Mouse (Mus musculus): ENCODE data around the gene Clec12b. TPM values are rescaled to one million over a fixed set of nuclear protein-coding genes. Genes with fewer than 3 reads are reported as not detected.

Clec12b gene
- total and polyA plus RNA-seq, 3 experiments, result not detected

DNA sequence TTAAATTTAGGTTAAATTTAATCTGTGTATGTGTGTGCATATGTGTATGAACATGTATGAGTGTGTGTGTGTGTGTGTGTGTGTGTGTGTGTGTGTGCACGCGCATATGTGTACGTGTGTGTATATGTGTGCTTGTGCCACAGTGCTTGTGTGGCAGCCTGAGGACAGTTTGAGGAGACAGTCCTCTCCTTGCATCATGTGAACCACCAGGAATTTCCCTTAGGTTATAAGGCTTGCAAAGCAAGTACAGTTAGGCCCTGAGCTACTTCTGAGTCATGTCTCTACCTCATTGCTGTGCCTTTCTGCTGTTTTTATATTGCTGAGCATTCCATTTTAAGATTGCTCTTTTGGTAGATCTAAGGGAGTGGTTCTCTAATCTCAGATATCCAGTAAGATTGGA, 34.6 kb downstream of the Clec12b start:
- in situ Hi-C loops (cut with MboI; ENCODE audit: low pct_ligation_motif_present, low pct_unique_long_range_greater_than_20kb, low sequenced_read_pairs), result loop anchor here (25.0 kb wide), 1 partner anchor 514 kb away; the partner anchor contains the start of genes Gm44511 and Klrb1b

GRCm38 (mm10) chr6:129349524-129350352, 35.9 kb downstream of the Clec12b start:
- Histone ChIP-seq H3K4me2 (ENCODE audit: insufficient read depth, low read depth, poor library complexity, severe bottlenecking) (peak overlapping the region; percentile 56; the same call in 1 of the 2 replicates), H3K27me3 (replicated peaks) (no peaks in the 10 kb centered on the region), H3K9ac (ENCODE audit: insufficient read depth, low read depth) (no peak overlapping the region), H3K4me3 (replicated peaks in 1 of 3; ENCODE audit: low read depth in 2 of 3, low read length in 2 of 3, poor library complexity in 1 of 3) (no peak overlapping the region), H3K4me1 (ENCODE audit: control insufficient read depth in 1 of 2, insufficient read depth in 2 of 2) (peaks cover 4 to 26% of the 10 kb centered on the region in 2 experiments), H3K79me2 (replicated peaks; ENCODE audit: control insufficient read depth, extremely low read depth, insufficient read depth, poor library complexity, severe bottlenecking) (no peaks in the 10 kb centered on the region), H3K36me3 (replicated peaks in 1 of 2; ENCODE audit: control insufficient read depth in 1 of 2, insufficient read depth in 1 of 2, low read length in 1 of 2) (peaks cover 0 to 5% of the 10 kb centered on the region in 2 experiments), H3K9me3 (replicated peaks; ENCODE audit: low read length) (peaks cover 9% of the 10 kb centered on the region), H3K27ac (ENCODE audit: insufficient read depth, low read depth) (peak overlapping the region; percentile 67)
- peak; percentile 86 for DNase-seq (ENCODE audit: extremely low read depth)
- in situ Hi-C loops (cut with MboI; ENCODE audit: low pct_ligation_motif_present, low pct_unique_long_range_greater_than_20kb, low sequenced_read_pairs) (loop anchor here (25.0 kb wide), 1 partner anchor 512 kb away; the partner anchor contains the start of genes Gm44511 and Klrb1b), dilution Hi-C loops (cut with MboI; ENCODE audit: extremely low pct_ligation_motif_present, extremely low pct_unique_long_range_greater_than_20kb, low sequenced_read_pairs) (no loop called here)
- TF ChIP-seq RCOR1 (conservative IDR thresholded peaks at IDR 0.05; ENCODE audit: low read depth, low read length), result 0 out of 2 replicates have a peak, but pooled peaks have one; percentile 69
- peak; percentile 74 for TF ChIP-seq TCF12 (IDR thresholded peaks at IDR 0.05; ENCODE audit: low read depth, low read length)
- TF ChIP-seq MEF2A (IDR thresholded peaks at IDR 0.05; ENCODE audit: borderline replicate concordance, low read depth, low read length), result peak; percentile 58; the same call in 1 of the 2 replicates
- peak; percentile 47; the same call in 1 of the 2 replicates for TF ChIP-seq JUND (conservative IDR thresholded peaks at IDR 0.05; ENCODE audit: low read depth, low read length)
- no peak for TF ChIP-seq ZC3H11A (IDR thresholded peaks at IDR 0.05; ENCODE audit: low read depth, low read length)
- TF ChIP-seq MAFK (IDR thresholded peaks at IDR 0.05; ENCODE audit: insufficient replicate concordance, low read length), result 0 out of 2 replicates have a peak, but pooled peaks have one; percentile 43
- TF ChIP-seq MAX (IDR thresholded peaks at IDR 0.05; ENCODE audit: low read length), result 0 out of 2 replicates have a peak, but pooled peaks have one; percentile 8
- no peak for TF ChIP-seq ZNF384 (IDR thresholded peaks at IDR 0.05; ENCODE audit: low read depth, low read length)
- peak; percentile 92 for TF ChIP-seq EP300 (IDR thresholded peaks at IDR 0.05; ENCODE audit: low read length)
- 0 out of 2 replicates have a peak, but pooled peaks have one; percentile 18 for TF ChIP-seq E2F4 (IDR thresholded peaks at IDR 0.05; ENCODE audit: insufficient replicate concordance, low read depth, low read length)
- peak; percentile 87 for TF ChIP-seq IRF4 (IDR thresholded peaks at IDR 0.05; ENCODE audit: low read depth, low read length)
- TF ChIP-seq KAT2A (IDR thresholded peaks at IDR 0.05; ENCODE audit: insufficient replicate concordance, low read length), result 0 out of 2 replicates have a peak, but pooled peaks have one; percentile 44
- peak; percentile 30; the same call in 1 of the 2 replicates for TF ChIP-seq SIN3A (IDR thresholded peaks at IDR 0.05; ENCODE audit: low read length)
- TF ChIP-seq ZMIZ1 (IDR thresholded peaks at IDR 0.05; ENCODE audit: low read depth, low read length), result no peak
- peak; percentile 49 for TF ChIP-seq ETS1 (conservative IDR thresholded peaks at IDR 0.05; ENCODE audit: low read depth, low read length)
- TF ChIP-seq CHD2 (IDR thresholded peaks at IDR 0.05; ENCODE audit: low read length), result peak; percentile 87
- TF ChIP-seq UBTF (IDR thresholded peaks at IDR 0.05; ENCODE audit: low read depth, low read length), result no peak
- no peak; the same call in 1 of the 2 replicates for TF ChIP-seq RAD21 (IDR thresholded peaks at IDR 0.05; ENCODE audit: low read depth, low read length)
- 0 out of 2 replicates have a peak, but pooled peaks have one; percentile 4 for TF ChIP-seq SMC3 (IDR thresholded peaks at IDR 0.05; ENCODE audit: low read depth, low read length)

More for the DNA sequence above, 34.6 kb downstream of the Clec12b start:
- H3K9ac ChIP-seq (ENCODE audit: insufficient read depth, low read depth), result peak overlapping the region; percentile 32
- no peak for TF ChIP-seq ZKSCAN1 (IDR thresholded peaks at IDR 0.05; ENCODE audit: borderline replicate concordance, low read depth, low read length)
- TF ChIP-seq SIN3A (IDR thresholded peaks at IDR 0.05; ENCODE audit: low read length), result no peak
- no peak for TF ChIP-seq MAFK (IDR thresholded peaks at IDR 0.05; ENCODE audit: insufficient replicate concordance, low read length)
- TF ChIP-seq MEF2A (IDR thresholded peaks at IDR 0.05; ENCODE audit: borderline replicate concordance, low read depth, low read length), result peak; percentile 37; the same call in 1 of the 2 replicates
- 0 out of 2 replicates have a peak, but pooled peaks have one; percentile 58 for TF ChIP-seq TBP (conservative IDR thresholded peaks at IDR 0.05; ENCODE audit: low read depth, low read length)
- no peak for TF ChIP-seq MXI1 (IDR thresholded peaks at IDR 0.05; ENCODE audit: low read depth, low read length)
- TF ChIP-seq RCOR1 (conservative IDR thresholded peaks at IDR 0.05; ENCODE audit: low read depth, low read length), result no peak
- TF ChIP-seq KAT2A (IDR thresholded peaks at IDR 0.05; ENCODE audit: insufficient replicate concordance, low read length), result no peak
- no peak for TF ChIP-seq ELF1 (IDR thresholded peaks at IDR 0.05; ENCODE audit: low read depth, low read length)
- peak; percentile 66 for TF ChIP-seq BHLHE40 (IDR thresholded peaks at IDR 0.05; ENCODE audit: low read depth, low read length)
- TF ChIP-seq CHD1 (IDR thresholded peaks at IDR 0.05; ENCODE audit: low read depth, low read length), result no peak
- H3K4me2 ChIP-seq (ENCODE audit: insufficient read depth, low read depth, poor library complexity, severe bottlenecking), result peak overlapping the region; percentile 69
- H3K4me1 ChIP-seq (ENCODE audit: control insufficient read depth in 1 of 2, insufficient read depth in 2 of 2), result peaks cover 4 to 31% of the 10 kb centered on the region in 2 experiments
- no peaks in the 10 kb centered on the region for H3K27me3 ChIP-seq (replicated peaks)
- H3K27ac ChIP-seq (ENCODE audit: insufficient read depth, low read depth), result peak overlapping the region; percentile 94
- H3K79me2 ChIP-seq (replicated peaks; ENCODE audit: control insufficient read depth, extremely low read depth, insufficient read depth, poor library complexity, severe bottlenecking), result no peaks in the 10 kb centered on the region
- dilution Hi-C loops (cut with MboI; ENCODE audit: extremely low pct_ligation_motif_present, extremely low pct_unique_long_range_greater_than_20kb, low sequenced_read_pairs), result no loop called here
- peaks cover 9% of the 10 kb centered on the region for H3K9me3 ChIP-seq (replicated peaks; ENCODE audit: low read length)
- peak overlapping the region; percentile 28 to 35 (median 33) for H3K4me3 ChIP-seq (replicated peaks in 1 of 3; ENCODE audit: low read depth in 2 of 3, low read length in 2 of 3, poor library complexity in 1 of 3)
- H3K36me3 ChIP-seq (replicated peaks in 1 of 2; ENCODE audit: control insufficient read depth in 1 of 2, insufficient read depth in 1 of 2, low read length in 1 of 2), result peaks cover 0 to 5% of the 10 kb centered on the region in 2 experiments
- peak; percentile 65 for DNase-seq (ENCODE audit: extremely low read depth)
